Mouse (Mus musculus) neutrophil, adult 83 days (primary cell): ENCODE measurements around the gene Klri1. TPM values are rescaled to one million over a fixed set of nuclear protein-coding genes. Genes with fewer than 3 reads are reported as not detected.

Source experiments
- total RNA-seq, 2 experiments: library from RNA; stranded (reverse); gene quantifications; one replicate each; pipeline ENCODE4 v1.2.4; 2023

Gene Klri1
- not detected for total RNA-seq

GRCm38 (mm10) chr6:129717032-129717431, at the start of gene Klri1:
TSS of gene Klri1 (minus strand) at chr6:129717132.

GRCm38 (mm10) chr6:129740069-129740721, 23.3 kb upstream of the Klri1 start, which contains the start of gene Klri2:
TSS of gene Klri2 (minus strand) at chr6:129740484.

GRCm38 (mm10) chr6:129678873-129679272, 38.1 kb downstream of the Klri1 start, which contains the start of gene Klrc1:
TSS of gene Klrc1 (minus strand) at chr6:129678973.

GRCm38 (mm10) chr6:129660589-129660988, 56.3 kb downstream of the Klri1 start, which contains the start of gene Klrc2:
TSS of gene Klrc2 (minus strand) at chr6:129660689.

Other genes with a start within 250 kb of the Klri1 start
- gene Olr1, start 210.0 kb downstream of the Klri1 start, total RNA-seq: 10 to 100 TPM; 39.0 to 42.5 TPM
- 1 to 10 TPM in 1 of 2 experiments, under 1 TPM in 1; 0.77 to 1.5 TPM for gene Tmem52b, start 204.6 kb downstream of the Klri1 start, total RNA-seq
- gene Gabarapl1, start 184.0 kb downstream of the Klri1 start, total RNA-seq: 10 to 100 TPM; 18.5 to 22.4 TPM
- gene Klre1, start 139.2 kb downstream of the Klri1 start, total RNA-seq: not detected
- gene Klrd1, start 125.3 kb downstream of the Klri1 start, total RNA-seq: not detected
- 1 to 10 TPM; 1.4 to 1.8 TPM for gene Klrk1, start 93.3 kb downstream of the Klri1 start, total RNA-seq
- gene Klrc3, start 73.8 kb downstream of the Klri1 start, total RNA-seq: not detected
- under 1 TPM in 1 of 2 experiments, not detected in 1; 0.13 TPM for gene Klrc2, start 56.4 kb downstream of the Klri1 start, total RNA-seq
- gene Klrc1, start 38.2 kb downstream of the Klri1 start, total RNA-seq: not detected
- not detected for gene Klri2, start 23.4 kb upstream of the Klri1 start, total RNA-seq
- not detected for gene Gm156, start 67.1 kb upstream of the Klri1 start, total RNA-seq
- gene Gm17631, start 145.5 kb upstream of the Klri1 start, total RNA-seq: not detected
- gene Klra17, start 159.5 kb upstream of the Klri1 start, total RNA-seq: 10 to 100 TPM; 45.4 to 70.7 TPM
- not detected for gene Klra5, start 200.5 kb upstream of the Klri1 start, total RNA-seq